Mouse (Mus musculus): ENCODE results near the gene Cd300ld3. TPM values are rescaled to one million over a fixed set of nuclear protein-coding genes. Genes with fewer than 3 reads are reported as not detected.

Gene Cd300ld3
- polyA plus RNA-seq, 1 experiment: 1.7 TPM

GRCm38 (mm10) chr11:115083376-115084139 lies 35.3 kb upstream of the Cd300ld3 start:
- H3K27me3 ChIP-seq (ENCODE audit: control insufficient read depth, insufficient read depth, low read length): no peaks in the 10 kb centered on the region
- no peak for TF ChIP-seq POLR2A (IDR thresholded peaks at IDR 0.05; ENCODE audit: borderline replicate concordance, insufficient read depth, low read length)
- TF ChIP-seq CTCF (IDR thresholded peaks at IDR 0.05; ENCODE audit: borderline replicate concordance, insufficient read depth, low read depth, low read length): peak; percentile 88
- H3K4me3 ChIP-seq (replicated peaks; ENCODE audit: insufficient read depth, low read depth, low read length): no peak overlapping the region
- 45% methylated on average over 18 of the region's 18 CpGs for WGBS
- DNase-seq: peak; percentile 79 to 81
- peaks cover 15% of the 10 kb centered on the region for H3K4me1 ChIP-seq (ENCODE audit: control insufficient read depth, insufficient read depth, low read length)
- H3K27ac ChIP-seq (ENCODE audit: insufficient read depth, low read length): no peak overlapping the region

- WGBS: 62% methylated on average over 6 of the region's 6 CpGs
Measured at GRCm38 (mm10) chr11:115082196-115082595, 34.0 kb upstream of the Cd300ld3 start.

GRCm38 (mm10) chr11:115081373-115081772 lies 33.2 kb upstream of the Cd300ld3 start:
- no peak for DNase-seq
- WGBS: 65% methylated on average over 3 of the region's 3 CpGs
- no peak for TF ChIP-seq POLR2A (IDR thresholded peaks at IDR 0.05; ENCODE audit: borderline replicate concordance, insufficient read depth, low read length)
- no peak; the same call in 1 of the 2 replicates for TF ChIP-seq CTCF (IDR thresholded peaks at IDR 0.05; ENCODE audit: borderline replicate concordance, insufficient read depth, low read depth, low read length)
- no peak overlapping the region for H3K27ac ChIP-seq (ENCODE audit: insufficient read depth, low read length)
- no peaks in the 10 kb centered on the region for H3K27me3 ChIP-seq (ENCODE audit: control insufficient read depth, insufficient read depth, low read length)
- H3K4me3 ChIP-seq (replicated peaks; ENCODE audit: insufficient read depth, low read depth, low read length): no peak overlapping the region
- peaks cover 15% of the 10 kb centered on the region for H3K4me1 ChIP-seq (ENCODE audit: control insufficient read depth, insufficient read depth, low read length)

More at GRCm38 (mm10) chr11:115082196-115082595, 34.0 kb upstream of the Cd300ld3 start:
- Histone ChIP-seq H3K27me3 (ENCODE audit: control insufficient read depth, insufficient read depth, low read length) (no peaks in the 10 kb centered on the region), H3K27ac (ENCODE audit: insufficient read depth, low read length) (no peak overlapping the region), H3K4me1 (ENCODE audit: control insufficient read depth, insufficient read depth, low read length) (peaks cover 15% of the 10 kb centered on the region), H3K4me3 (replicated peaks; ENCODE audit: insufficient read depth, low read depth, low read length) (no peak overlapping the region)
- no peak for TF ChIP-seq POLR2A (IDR thresholded peaks at IDR 0.05; ENCODE audit: borderline replicate concordance, insufficient read depth, low read length)
- TF ChIP-seq CTCF (IDR thresholded peaks at IDR 0.05; ENCODE audit: borderline replicate concordance, insufficient read depth, low read depth, low read length): no peak
- DNase-seq: no peak

GRCm38 (mm10) chr11:115080886-115081285 lies 32.7 kb upstream of the Cd300ld3 start:
- TF ChIP-seq CTCF (IDR thresholded peaks at IDR 0.05; ENCODE audit: borderline replicate concordance, insufficient read depth, low read depth, low read length): peak; percentile 79
- no peak for TF ChIP-seq POLR2A (IDR thresholded peaks at IDR 0.05; ENCODE audit: borderline replicate concordance, insufficient read depth, low read length)
- peak; percentile 78 for DNase-seq
- Histone ChIP-seq H3K27ac (ENCODE audit: insufficient read depth, low read length) (no peak overlapping the region), H3K4me3 (replicated peaks; ENCODE audit: insufficient read depth, low read depth, low read length) (no peak overlapping the region), H3K4me1 (ENCODE audit: control insufficient read depth, insufficient read depth, low read length) (peaks cover 15% of the 10 kb centered on the region), H3K27me3 (ENCODE audit: control insufficient read depth, insufficient read depth, low read length) (no peaks in the 10 kb centered on the region)
- WGBS: 34% methylated on average over 13 of the region's 13 CpGs

- Histone ChIP-seq H3K4me3 (replicated peaks; ENCODE audit: insufficient read depth, low read depth, low read length) (no peak overlapping the region), H3K27ac (ENCODE audit: insufficient read depth, low read length) (no peak overlapping the region), H3K27me3 (ENCODE audit: control insufficient read depth, insufficient read depth, low read length) (no peaks in the 10 kb centered on the region), H3K4me1 (ENCODE audit: control insufficient read depth, insufficient read depth, low read length) (peaks cover 2% of the 10 kb centered on the region; the same call in 1 of the 2 replicates)
- whole genome bisulfite sequencing: 88% methylated on average over 5 of the region's 5 CpGs
- DNase-seq: no peak
- TF ChIP-seq POLR2A (IDR thresholded peaks at IDR 0.05; ENCODE audit: borderline replicate concordance, insufficient read depth, low read length) (no peak), CTCF (IDR thresholded peaks at IDR 0.05; ENCODE audit: borderline replicate concordance, insufficient read depth, low read depth, low read length) (no peak)
Measured at GRCm38 (mm10) chr11:115078680-115079079, 30.5 kb upstream of the Cd300ld3 start.

- no peak for DNase-seq
- WGBS: 94% methylated on average over 1 of the region's 1 CpGs
- Histone ChIP-seq H3K27ac (ENCODE audit: insufficient read depth, low read length) (no peak overlapping the region), H3K27me3 (ENCODE audit: control insufficient read depth, insufficient read depth, low read length) (no peaks in the 10 kb centered on the region), H3K4me1 (ENCODE audit: control insufficient read depth, insufficient read depth, low read length) (peaks cover 11% of the 10 kb centered on the region), H3K4me3 (replicated peaks; ENCODE audit: insufficient read depth, low read depth, low read length) (no peak overlapping the region)
- TF ChIP-seq CTCF (IDR thresholded peaks at IDR 0.05; ENCODE audit: borderline replicate concordance, insufficient read depth, low read depth, low read length): no peak
- TF ChIP-seq POLR2A (IDR thresholded peaks at IDR 0.05; ENCODE audit: borderline replicate concordance, insufficient read depth, low read length): no peak
Measured at GRCm38 (mm10) chr11:115077436-115077835, 29.2 kb upstream of the Cd300ld3 start.

- H3K27me3 ChIP-seq (ENCODE audit: control insufficient read depth, insufficient read depth, low read length): no peaks in the 10 kb centered on the region
- 87% methylated on average over 5 of the region's 5 CpGs for WGBS
- peaks cover 22% of the 10 kb centered on the region for H3K4me1 ChIP-seq (ENCODE audit: control insufficient read depth, insufficient read depth, low read length)
- no peak overlapping the region for H3K4me3 ChIP-seq (replicated peaks; ENCODE audit: insufficient read depth, low read depth, low read length)
- no peak overlapping the region for H3K27ac ChIP-seq (ENCODE audit: insufficient read depth, low read length)
- DNase-seq: no peak
- TF ChIP-seq POLR2A (IDR thresholded peaks at IDR 0.05; ENCODE audit: borderline replicate concordance, insufficient read depth, low read length) (no peak), CTCF (IDR thresholded peaks at IDR 0.05; ENCODE audit: borderline replicate concordance, insufficient read depth, low read depth, low read length) (no peak)
Measured at GRCm38 (mm10) chr11:115075859-115076258, 27.6 kb upstream of the Cd300ld3 start.

- no peak for DNase-seq
- WGBS: 90% methylated on average over 7 of the region's 7 CpGs
- H3K27me3 ChIP-seq (ENCODE audit: control insufficient read depth, insufficient read depth, low read length): no peaks in the 10 kb centered on the region
- peaks cover 22% of the 10 kb centered on the region for H3K4me1 ChIP-seq (ENCODE audit: control insufficient read depth, insufficient read depth, low read length)
- H3K27ac ChIP-seq (ENCODE audit: insufficient read depth, low read length): no peak overlapping the region
- TF ChIP-seq POLR2A (IDR thresholded peaks at IDR 0.05; ENCODE audit: borderline replicate concordance, insufficient read depth, low read length): no peak
- no peak for TF ChIP-seq CTCF (IDR thresholded peaks at IDR 0.05; ENCODE audit: borderline replicate concordance, insufficient read depth, low read depth, low read length)
- no peak overlapping the region for H3K4me3 ChIP-seq (replicated peaks; ENCODE audit: insufficient read depth, low read depth, low read length)
Measured at GRCm38 (mm10) chr11:115075407-115075806, 27.2 kb upstream of the Cd300ld3 start.
